Mouse (Mus musculus) layer of hippocampus, adult 8-10 months (tissue): ENCODE data around the gene Nudt10. TPM values are rescaled to one million over a fixed set of nuclear protein-coding genes. Genes with fewer than 3 reads are reported as not detected.
"Not testable (repeated sequence)": the region's sequence is repeated elsewhere in the genome, so short reads cannot be mapped to it uniquely, and the experiment has no call there.

Experiments
- DNase-seq, 2 experiments: peaks; one replicate each; pipeline ENCODE4 v3.0.0; 2022; ENCODE audit warnings: low spot score in 2 of 2
- total RNA-seq, 4 experiments: library from RNA; stranded (reverse); gene quantifications; 2 replicates each; pipeline ENCODE4 v1.2.4; 2022

Gene Nudt10
- 10 to 100 TPM; 25.3 to 33.8 (median 27.9) TPM for total RNA-seq

- DNase-seq = not testable (repeated sequence)
Measured at GRCm38 (mm10) chrX:6172823-6173640, at the start of gene Nudt10. TSS of gene Nudt10 (minus strand) at chrX:6173015.

GRCm38 (mm10) chrX:6172136-6172822 lies 536 bp downstream of the Nudt10 start:
- not testable (repeated sequence) for DNase-seq

GRCm38 (mm10) chrX:6171718-6172117 lies 1.1 kb downstream of the Nudt10 start:
- DNase-seq = no peak

Other genes with a start within 250 kb of the Nudt10 start
- gene Nudt11, start 125.6 kb downstream of the Nudt10 start, total RNA-seq = 10 to 100 TPM; 25.0 to 27.9 (median 26.9) TPM
- gene AU022751, start 89.6 kb downstream of the Nudt10 start, total RNA-seq = 1 to 10 TPM in 2 of 4 experiments, under 1 TPM in 2; 0.43 to 1.8 (median 1.1) TPM
- under 1 TPM in 1 of 4 experiments, not detected in 3; 0.22 TPM for gene Bmp15, start 147.7 kb upstream of the Nudt10 start, total RNA-seq
- gene Shroom4, start 226.8 kb upstream of the Nudt10 start, total RNA-seq = 1 to 10 TPM; 5.0 to 6.5 (median 5.9) TPM